Mouse (Mus musculus): ENCODE measurements at regions not wholly inside any gene's neighbourhood (a gene's known extent, or its start where the extent isn't known, plus 50 kb on each side); places are given as distances from the start of the nearest gene placed in this dataset.

DNA sequence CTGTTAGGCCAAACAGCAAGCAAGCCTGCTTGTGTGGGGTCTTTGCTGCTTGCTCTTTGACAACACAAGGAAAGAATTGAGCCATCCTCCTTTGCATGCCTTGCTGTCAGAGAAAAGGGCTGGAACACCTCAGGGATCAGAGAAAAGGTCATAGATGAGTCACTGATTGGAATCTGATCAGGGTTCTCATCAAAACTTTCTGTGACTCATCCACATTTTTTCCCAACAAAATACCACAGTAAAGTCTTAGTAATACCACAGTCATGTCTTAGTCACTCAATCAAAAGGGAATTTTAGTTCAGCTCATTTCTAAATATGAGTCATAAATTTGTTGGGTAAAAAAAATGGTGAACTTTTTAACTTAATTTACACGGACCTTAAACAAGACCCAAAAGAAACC, 583.1 kb downstream of the Gm43517 start:
- no peak for TF ChIP-seq CTCF (IDR thresholded peaks at IDR 0.05; ENCODE audit: borderline replicate concordance, insufficient read depth, low read length)
- TF ChIP-seq POLR2A (IDR thresholded peaks at IDR 0.05; ENCODE audit: low read depth, low read length) = no peak
